Mouse (Mus musculus) liver, embryonic 16.5 days (tissue): ENCODE measurements at regions not wholly inside any gene's neighbourhood (a gene's known extent, or its start where the extent isn't known, plus 50 kb on each side); places are given as distances from the start of the nearest gene placed in this dataset.

ENCODE experiments used
- ATAC-seq: fragments of 200-750 bp; cut with Nextera tagmentation; 2 replicates; pipeline ENCODE4 v1.8.0; 2017; ENCODE audit warnings: low read depth, mild to moderate bottlenecking, moderate number of reproducible peaks, moderate library complexity
- H3K27ac ChIP-seq: fragments of 300-500 bp; sonication (generic); 2 replicates; pipeline ENCODE4 v1.5.1; 2014; ENCODE audit warnings: mild to moderate bottlenecking, low read length
- H3K27me3 ChIP-seq: fragments of 300-500 bp; sonication (generic); 2 replicates; pipeline ENCODE4 v1.6.1; 2014; ENCODE audit warnings: low read depth, low read length, mixed read lengths; ENCODE audit not compliant: control insufficient read depth, insufficient read depth
- H3K36me3 ChIP-seq: fragments of 300-500 bp; sonication (generic); 2 replicates; pipeline ENCODE4 v1.6.1; 2014; ENCODE audit warnings: mild to moderate bottlenecking; ENCODE audit not compliant: control insufficient read depth, insufficient read depth
- H3K4me1 ChIP-seq: fragments of 300-500 bp; sonication (generic); 2 replicates; pipeline ENCODE4 v1.6.1; 2014; ENCODE audit warnings: low read depth, low read length, mixed read lengths; ENCODE audit not compliant: control insufficient read depth
- H3K4me2 ChIP-seq: fragments of 300-500 bp; sonication (generic); 2 replicates; pipeline ENCODE4 v1.6.1; 2014; ENCODE audit warnings: low read depth, low read length, mixed read lengths
- H3K4me3 ChIP-seq: fragments of 300-500 bp; sonication (generic); 2 replicates; pipeline ENCODE4 v1.5.1; 2014; ENCODE audit warnings: low read depth, mild to moderate bottlenecking, low read length
- H3K9ac ChIP-seq: fragments of 300-500 bp; sonication (generic); 2 replicates; pipeline ENCODE4 v1.6.1; 2014; ENCODE audit warnings: low read depth, low read length
- H3K9me3 ChIP-seq: fragments of 300-500 bp; sonication (generic); replicated peaks from 2 replicates; pipeline ENCODE4 v1.6.1; 2016; ENCODE audit warnings: low read length; ENCODE audit not compliant: control insufficient read depth
- WGBS: fragments of 180-500 bp; shearing (Covaris S2); extraction: QIAGEN DNeasy Blood & Tissue Kit; methylation state at CpG from one replicate; pipeline ENCODE4 v1.1.7; 2014; ENCODE audit not compliant: insufficient replicate concordance; 5-methylcytosine and 5-hydroxymethylcytosine counted together

GRCm38 (mm10) chr8:8468552-8468951 is 192.5 kb downstream of the Efnb2 start:
- Histone ChIP-seq H3K36me3 (no peaks in the 10 kb centered on the region), H3K4me3 (no peak overlapping the region), H3K9ac (no peak overlapping the region), H3K4me2 (no peak overlapping the region), H3K4me1 (no peaks in the 10 kb centered on the region), H3K27ac (no peak overlapping the region), H3K9me3 (no peaks in the 10 kb centered on the region), H3K27me3 (no peaks in the 10 kb centered on the region)
- no peak for ATAC-seq
- 38% methylated on average over 3 of the region's 3 CpGs for WGBS

GRCm38 (mm10) chr8:8466526-8467244 is 194.4 kb downstream of the Efnb2 start:
- no peak for ATAC-seq
- no peaks in the 10 kb centered on the region for H3K27me3 ChIP-seq
- H3K9ac ChIP-seq, result no peak overlapping the region
- no peak overlapping the region for H3K4me3 ChIP-seq
- no peaks in the 10 kb centered on the region for H3K4me1 ChIP-seq
- H3K4me2 ChIP-seq, result no peak overlapping the region
- H3K36me3 ChIP-seq, result no peaks in the 10 kb centered on the region
- no peak overlapping the region for H3K27ac ChIP-seq
- H3K9me3 ChIP-seq, result no peaks in the 10 kb centered on the region
- 26% methylated on average over 6 of the region's 6 CpGs for WGBS

GRCm38 (mm10) chr8:8462455-8462854 is 198.6 kb downstream of the Efnb2 start:
- Histone ChIP-seq H3K4me2 (no peak overlapping the region), H3K4me1 (no peaks in the 10 kb centered on the region), H3K4me3 (no peak overlapping the region), H3K9me3 (no peaks in the 10 kb centered on the region), H3K27me3 (no peaks in the 10 kb centered on the region), H3K9ac (no peak overlapping the region), H3K36me3 (no peaks in the 10 kb centered on the region), H3K27ac (no peak overlapping the region)
- WGBS, result 24% methylated on average over 2 of the region's 2 CpGs
- ATAC-seq, result no peak

- no peak overlapping the region for H3K4me3 ChIP-seq
- no peaks in the 10 kb centered on the region for H3K9me3 ChIP-seq
- 61% methylated on average over 5 of the region's 5 CpGs for WGBS
- no peak for ATAC-seq
- H3K36me3 ChIP-seq, result no peaks in the 10 kb centered on the region
- H3K9ac ChIP-seq, result no peak overlapping the region
- no peak overlapping the region for H3K27ac ChIP-seq
- no peaks in the 10 kb centered on the region for H3K4me1 ChIP-seq
- no peaks in the 10 kb centered on the region for H3K27me3 ChIP-seq
- H3K4me2 ChIP-seq, result no peak overlapping the region
Observed at GRCm38 (mm10) chr8:8457536-8457935, 203.5 kb downstream of the Efnb2 start.

- 66% methylated on average over 6 of the region's 6 CpGs for WGBS
- Histone ChIP-seq H3K4me2 (no peak overlapping the region), H3K27me3 (no peaks in the 10 kb centered on the region), H3K36me3 (no peaks in the 10 kb centered on the region), H3K4me1 (no peaks in the 10 kb centered on the region), H3K4me3 (no peak overlapping the region), H3K9me3 (no peaks in the 10 kb centered on the region), H3K9ac (no peak overlapping the region), H3K27ac (no peak overlapping the region)
- ATAC-seq, result no peak
Observed at GRCm38 (mm10) chr8:8453944-8454343, 207.1 kb downstream of the Efnb2 start.

GRCm38 (mm10) chr8:8452226-8452625 is 208.8 kb downstream of the Efnb2 start:
- 41% methylated on average over 9 of the region's 9 CpGs for WGBS
- Histone ChIP-seq H3K4me3 (no peak overlapping the region), H3K4me1 (no peaks in the 10 kb centered on the region), H3K9ac (no peak overlapping the region), H3K27ac (no peak overlapping the region), H3K36me3 (no peaks in the 10 kb centered on the region), H3K27me3 (no peaks in the 10 kb centered on the region), H3K9me3 (no peaks in the 10 kb centered on the region), H3K4me2 (no peak overlapping the region)
- ATAC-seq, result peak; percentile 50

- Histone ChIP-seq H3K4me2 (no peak overlapping the region), H3K27me3 (no peaks in the 10 kb centered on the region), H3K36me3 (no peaks in the 10 kb centered on the region), H3K9ac (no peak overlapping the region), H3K27ac (no peak overlapping the region), H3K4me1 (no peaks in the 10 kb centered on the region), H3K4me3 (no peak overlapping the region), H3K9me3 (no peaks in the 10 kb centered on the region)
- no peak for ATAC-seq
- 76% methylated on average over 4 of the region's 4 CpGs for WGBS
Observed at GRCm38 (mm10) chr8:8448911-8449310, 212.1 kb downstream of the Efnb2 start.

- Histone ChIP-seq H3K9me3 (no peaks in the 10 kb centered on the region), H3K36me3 (no peaks in the 10 kb centered on the region), H3K4me1 (no peaks in the 10 kb centered on the region), H3K4me3 (no peak overlapping the region), H3K27me3 (no peaks in the 10 kb centered on the region), H3K27ac (no peak overlapping the region), H3K9ac (no peak overlapping the region), H3K4me2 (no peak overlapping the region)
- ATAC-seq, result no peak
- 64% methylated on average over 6 of the region's 6 CpGs for WGBS
Observed at GRCm38 (mm10) chr8:8441568-8441967, 219.5 kb downstream of the Efnb2 start.

- Histone ChIP-seq H3K9ac (no peak overlapping the region), H3K27ac (no peak overlapping the region), H3K4me3 (no peak overlapping the region), H3K4me2 (no peak overlapping the region), H3K9me3 (no peaks in the 10 kb centered on the region), H3K36me3 (no peaks in the 10 kb centered on the region), H3K4me1 (no peaks in the 10 kb centered on the region), H3K27me3 (no peaks in the 10 kb centered on the region)
- no peak for ATAC-seq
- 14% methylated on average over 8 of the region's 8 CpGs for WGBS
Observed at GRCm38 (mm10) chr8:8440903-8441302, 220.1 kb downstream of the Efnb2 start.
